Mouse (Mus musculus) layer of hippocampus, adult 8-10 months (tissue): ENCODE measurements around the gene Pick1. TPM values are rescaled to one million over a fixed set of nuclear protein-coding genes. Genes with fewer than 3 reads are reported as not detected.

Experiments
- DNase-seq, 2 experiments: peaks; one replicate each; pipeline ENCODE4 v3.0.0; 2022; ENCODE audit warnings: low spot score in 2 of 2
- total RNA-seq, 4 experiments: library from RNA; stranded (reverse); gene quantifications; 2 replicates each; pipeline ENCODE4 v1.2.4; 2022

Pick1 gene
- 10 to 100 TPM; 46.2 to 63.5 (median 50.6) TPM for total RNA-seq

- DNase-seq = peak; percentile 81 to 83
Observed at GRCm38 (mm10) chr15:79229058-79229821, at the start of gene Pick1, which contains the start of gene Gm49486. TSS of gene Pick1 (plus strand) at chr15:79229173. TSS of gene Gm49486 (plus strand) at chr15:79229391.

GRCm38 (mm10) chr15:79185213-79185612 is 43.8 kb upstream of the Pick1 start:
- no peak for DNase-seq

GRCm38 (mm10) chr15:79187819-79188218 is 41.2 kb upstream of the Pick1 start:
- no peak for DNase-seq

GRCm38 (mm10) chr15:79191426-79191825 is 37.5 kb upstream of the Pick1 start:
- no peak for DNase-seq

- DNase-seq = no peak
Observed at GRCm38 (mm10) chr15:79192450-79192849, 36.5 kb upstream of the Pick1 start.

DNA sequence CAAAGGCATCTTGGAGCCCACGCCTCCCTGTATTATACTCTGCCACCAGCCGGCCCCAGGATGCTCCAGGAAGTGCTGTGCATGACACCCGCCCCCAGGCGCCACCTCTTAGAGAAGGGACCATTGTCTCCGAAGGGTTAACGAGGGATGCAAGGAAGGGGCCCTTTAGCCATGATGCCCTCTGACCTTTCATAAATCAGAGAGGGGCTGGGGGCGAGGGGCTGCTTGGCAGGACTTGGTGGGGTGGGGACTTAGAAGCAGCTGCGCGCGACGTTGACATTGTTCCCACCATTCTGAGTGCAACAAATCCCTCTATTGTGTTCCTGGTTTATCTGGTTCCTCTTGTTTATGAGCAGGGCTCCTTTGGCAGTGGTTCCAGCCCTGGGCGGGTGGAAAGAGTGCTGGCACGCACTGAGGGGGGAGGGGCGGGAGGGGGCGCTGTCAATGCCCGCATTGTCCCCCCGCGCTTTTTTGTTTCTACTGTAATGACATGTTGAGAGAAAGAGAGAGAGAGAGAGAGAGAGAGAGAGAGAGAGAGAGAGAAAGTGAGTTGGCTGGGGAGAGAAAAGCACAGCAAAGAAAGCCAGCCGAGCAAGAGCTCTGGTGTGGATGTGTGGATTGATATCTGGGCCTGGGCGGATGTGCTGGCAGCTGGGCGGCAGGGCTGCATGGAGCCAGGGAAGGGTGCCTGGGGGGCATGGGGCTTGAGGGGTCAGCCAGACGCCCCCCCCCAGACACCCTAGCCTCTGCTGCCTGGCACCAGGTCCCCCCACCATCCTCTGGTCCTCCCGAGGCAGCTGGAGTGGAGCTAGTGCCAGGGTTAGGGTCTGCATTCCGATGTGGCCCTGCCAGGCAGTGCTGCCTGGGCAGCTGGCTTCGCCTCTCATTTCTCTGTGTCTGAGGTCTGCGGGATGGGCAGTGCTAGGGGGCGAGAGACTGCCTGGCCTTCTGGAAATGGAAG is 35.8 kb upstream of the Pick1 start:
- peak; percentile 56 to 57 for DNase-seq

- no peak for DNase-seq
Observed at GRCm38 (mm10) chr15:79194048-79194447, 34.9 kb upstream of the Pick1 start.

GRCm38 (mm10) chr15:79194946-79195345 is 34.0 kb upstream of the Pick1 start:
- DNase-seq = no peak

GRCm38 (mm10) chr15:79195492-79195891 is 33.5 kb upstream of the Pick1 start:
- no peak for DNase-seq

- DNase-seq = no peak
Observed at GRCm38 (mm10) chr15:79199390-79199976, 29.5 kb upstream of the Pick1 start.

DNA sequence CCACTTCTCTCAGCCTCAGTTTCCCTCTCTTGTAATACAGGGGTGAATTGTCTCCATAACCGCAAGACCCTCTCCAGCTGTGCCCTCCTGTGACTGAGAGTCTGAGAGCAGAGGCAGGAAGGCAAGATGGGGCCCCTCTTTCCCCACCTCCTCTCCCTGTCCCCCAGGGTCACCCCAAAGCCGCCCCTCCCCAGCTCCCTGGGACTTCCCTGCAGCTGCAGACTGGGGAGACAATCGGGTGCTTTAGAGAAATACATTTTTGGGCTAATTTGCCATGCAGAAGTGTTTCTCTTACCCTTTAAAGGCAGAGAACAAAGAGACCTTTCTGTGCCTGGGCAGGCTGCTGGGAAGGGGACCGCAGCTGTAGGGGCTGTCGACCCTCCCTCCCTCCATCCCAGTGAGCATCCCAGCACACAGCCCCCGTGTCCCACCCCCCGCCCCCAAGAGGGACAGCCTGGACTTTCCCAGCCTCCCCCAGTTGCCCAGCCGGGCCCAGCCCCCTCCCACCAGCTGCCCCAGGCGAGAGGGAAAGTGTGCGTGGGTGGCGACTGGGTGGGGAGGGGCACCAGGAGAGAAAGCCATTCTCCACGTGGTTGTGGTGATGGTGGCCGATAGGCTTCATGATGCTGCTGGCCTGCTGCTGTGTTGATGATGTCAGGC is 27.4 kb upstream of the Pick1 start:
- DNase-seq = no peak

- no peak for DNase-seq
Observed at GRCm38 (mm10) chr15:79202575-79202974, 26.4 kb upstream of the Pick1 start.

GRCm38 (mm10) chr15:79208211-79208610 is 20.8 kb upstream of the Pick1 start:
- no peak for DNase-seq

GRCm38 (mm10) chr15:79208758-79209439 is 20.1 kb upstream of the Pick1 start:
- DNase-seq = peak in 1 of 2 experiments; percentile 34

GRCm38 (mm10) chr15:79210357-79210756 is 18.6 kb upstream of the Pick1 start:
- DNase-seq = no peak

- DNase-seq = peak in 1 of 2 experiments; percentile 51
Observed at GRCm38 (mm10) chr15:79212750-79213446, 16.1 kb upstream of the Pick1 start.

GRCm38 (mm10) chr15:79213591-79213990 is 15.4 kb upstream of the Pick1 start:
- no peak for DNase-seq

- DNase-seq = no peak
Observed at GRCm38 (mm10) chr15:79216191-79216590, 12.8 kb upstream of the Pick1 start.

DNA sequence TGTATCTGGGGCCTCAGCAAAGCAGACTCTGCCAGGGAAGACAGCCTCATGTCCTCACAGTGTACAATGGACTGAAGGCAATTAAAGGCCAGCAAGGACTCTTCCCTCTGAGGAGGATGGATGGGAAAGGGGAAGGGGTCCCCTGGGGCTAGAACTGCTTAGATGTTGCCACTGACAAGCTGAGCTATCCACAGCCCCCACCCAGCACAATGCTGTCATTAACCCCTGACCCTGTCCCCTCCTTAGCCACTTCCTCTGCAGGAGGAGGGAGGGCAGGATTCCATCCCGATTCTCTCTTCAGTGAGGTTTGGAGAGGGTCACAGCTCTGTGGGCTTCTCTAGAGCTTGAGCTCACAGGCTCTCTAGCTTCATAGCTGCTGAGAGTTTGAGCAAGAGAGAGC is 9.4 kb upstream of the Pick1 start:
- DNase-seq = no peak

GRCm38 (mm10) chr15:79223641-79224040 is 5.3 kb upstream of the Pick1 start:
- no peak for DNase-seq
